Mouse (Mus musculus) G1E (cell line): ENCODE results near the gene Car15.

Experiments used
- CTCF ChIP-seq: IDR thresholded peaks from 2 replicates; pipeline ENCODE4 v1.5.1; 2012; ENCODE audit warnings: low read depth, low read length, inconsistent platforms, mixed read lengths
- GATA1 ChIP-seq: IDR thresholded peaks from 2 replicates; pipeline ENCODE4 v1.6.1; 2012; ENCODE audit warnings: borderline replicate concordance, low read length, inconsistent platforms, mixed read lengths
- POLR2AphosphoS5 ChIP-seq: IDR thresholded peaks from 2 replicates; pipeline ENCODE4 v1.6.1; 2012; ENCODE audit warnings: low read depth, low read length, inconsistent platforms; ENCODE audit not compliant: insufficient replicate concordance

- TF ChIP-seq CTCF (no peak), GATA1 (no peak), POLR2AphosphoS5 (no peak)
Observed at GRCm38 (mm10) chr16:17795643-17796042, 42.5 kb downstream of the Car15 start.
